Mouse (Mus musculus) left cerebral cortex, adult 9 months (tissue): ENCODE data around the gene Icam2.
"Not testable (repeated sequence)": the region's sequence is repeated elsewhere in the genome, so short reads cannot be mapped to it uniquely, and the experiment has no call there.

Experiments
- DNase-seq, 2 experiments: peaks; one replicate each; pipeline ENCODE4 v3.0.0; 2022; ENCODE audit warnings: low spot score in 2 of 2

The Icam2 gene

DNA sequence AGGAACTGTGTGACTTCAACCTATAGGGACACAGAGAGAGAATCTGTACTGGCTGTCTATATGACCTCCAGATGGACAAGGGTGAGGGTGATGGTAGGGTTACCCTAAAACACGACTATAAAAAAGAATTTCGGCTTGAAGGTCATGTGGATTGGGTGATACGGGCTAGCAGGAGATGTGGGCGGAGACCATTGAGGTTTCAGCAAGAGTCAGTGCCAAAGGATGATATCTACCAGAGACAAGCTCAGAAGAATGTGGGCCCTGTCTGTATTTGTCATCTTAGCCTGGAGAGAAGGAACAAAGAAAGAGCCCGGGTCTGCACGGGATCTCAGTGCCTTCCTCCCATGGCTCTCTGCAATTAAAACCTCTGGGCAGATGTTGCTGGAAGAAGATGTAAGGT lies 38.1 kb downstream of the Icam2 start:
- no peak for DNase-seq

DNA sequence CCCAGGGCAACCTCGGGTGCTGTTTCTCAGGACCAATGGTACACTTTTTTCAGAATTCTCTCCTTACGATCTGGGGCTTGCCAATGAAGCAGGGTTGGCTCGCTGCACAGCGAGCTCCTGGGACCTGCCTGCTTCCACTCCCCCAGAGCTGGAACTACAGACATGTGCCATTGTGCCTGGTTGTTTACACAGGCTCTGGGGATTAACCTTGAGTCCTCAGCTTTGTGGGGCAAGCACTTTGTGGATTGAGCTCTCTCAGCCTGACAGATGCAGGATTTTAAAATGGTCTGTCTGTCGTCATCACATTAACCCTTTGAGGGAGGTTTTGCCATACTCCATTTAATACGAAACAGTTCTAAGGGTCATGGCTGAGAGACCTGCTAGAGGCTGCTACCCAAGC lies 43.0 kb downstream of the Icam2 start:
- no peak for DNase-seq

GRCm38 (mm10) chr11:106340990-106341520 lies 46.8 kb downstream of the Icam2 start:
- no peak for DNase-seq

- DNase-seq, result not testable (repeated sequence)
Measured at GRCm38 (mm10) chr11:106339323-106339722, 48.6 kb downstream of the Icam2 start.

DNA sequence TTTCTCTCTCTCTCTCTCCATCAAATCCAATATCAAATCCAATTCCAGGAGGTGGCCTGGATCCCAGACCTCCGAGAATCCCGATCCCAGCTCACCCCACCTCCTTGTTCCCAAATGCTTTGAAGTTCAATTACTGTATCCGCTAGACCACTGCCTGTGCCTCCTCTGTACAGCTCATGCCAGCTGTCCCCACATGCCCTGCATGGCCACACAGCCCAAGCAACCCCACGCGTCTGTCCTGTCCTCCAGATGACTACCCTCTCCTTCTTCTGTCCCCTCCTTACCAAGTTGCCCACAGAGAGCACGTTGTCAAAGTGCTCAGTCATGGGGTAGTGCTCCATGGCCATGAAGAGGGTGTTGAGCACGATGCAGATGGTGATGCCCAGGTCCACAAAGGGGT lies 49.0 kb downstream of the Icam2 start:
- no peak for DNase-seq

- no peak for DNase-seq
Measured at GRCm38 (mm10) chr11:106338029-106338428, 49.8 kb downstream of the Icam2 start.

- DNase-seq, result no peak
Measured at GRCm38 (mm10) chr11:106334066-106334465, 53.8 kb downstream of the Icam2 start.

- no peak for DNase-seq
Measured at GRCm38 (mm10) chr11:106332458-106332857, 55.4 kb downstream of the Icam2 start.

DNA sequence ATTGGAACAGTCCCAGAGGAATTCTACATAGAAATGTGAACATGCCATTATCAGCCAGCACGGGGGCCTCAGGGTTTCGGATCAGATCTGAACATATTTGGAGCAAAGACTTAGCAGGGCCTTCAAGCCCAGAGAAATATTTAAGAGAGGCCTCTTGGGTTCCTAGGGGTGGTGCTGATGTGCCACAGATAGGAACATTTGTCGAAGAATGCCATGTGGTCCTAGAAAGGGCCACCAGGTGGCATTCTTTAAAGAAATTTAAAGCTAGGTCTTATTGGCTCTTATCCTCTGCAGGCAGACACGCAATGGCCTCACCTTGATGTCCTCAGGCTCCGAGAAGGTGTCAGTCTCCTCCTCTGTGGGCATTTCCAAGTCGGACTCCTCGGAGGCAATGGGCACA lies 58.2 kb downstream of the Icam2 start:
- peak in 1 of 2 experiments; percentile 28 for DNase-seq

DNA sequence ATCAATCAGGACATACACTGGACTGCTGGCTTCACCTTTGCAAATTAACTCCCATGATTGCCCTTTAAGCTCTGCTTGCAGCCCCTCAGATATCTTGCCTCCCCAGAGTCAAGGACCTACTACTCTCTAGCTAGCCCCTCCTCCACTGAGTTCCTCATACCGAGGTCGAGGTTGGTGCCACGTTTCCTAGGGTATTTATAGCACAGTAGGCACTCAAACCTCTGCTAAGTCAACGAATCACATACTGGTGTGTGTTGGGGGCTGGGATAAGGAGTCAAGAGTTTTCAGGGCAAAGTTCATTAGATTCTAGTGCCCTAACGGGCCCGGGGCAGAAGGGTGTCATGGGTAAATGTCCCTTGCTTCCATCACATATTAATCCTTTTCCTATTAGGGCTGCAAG lies 58.7 kb downstream of the Icam2 start:
- DNase-seq, result no peak

- DNase-seq, result no peak
Measured at GRCm38 (mm10) chr11:106328521-106328920, 59.4 kb downstream of the Icam2 start.
